Mouse (Mus musculus) hindbrain, embryonic 12.5 days (tissue): ENCODE data around the gene Thada. TPM values are rescaled to one million over a fixed set of nuclear protein-coding genes. Genes with fewer than 3 reads are reported as not detected.

ENCODE experiments used
- ATAC-seq: fragments of 200-750 bp; cut with Nextera tagmentation; 2 replicates; pipeline ENCODE4 v1.8.0; 2017; ENCODE audit warnings: moderate TSS enrichment; ENCODE audit not compliant: low FRiP score
- H3K27ac ChIP-seq: fragments of 300-500 bp; sonication (generic); 2 replicates; pipeline ENCODE4 v1.5.1; 2016; ENCODE audit warnings: mild to moderate bottlenecking
- H3K27me3 ChIP-seq: fragments of 300-500 bp; sonication (generic); 2 replicates; pipeline ENCODE4 v1.6.1; 2016; ENCODE audit warnings: mild to moderate bottlenecking
- H3K36me3 ChIP-seq: fragments of 300-500 bp; sonication (generic); 2 replicates; pipeline ENCODE4 v1.6.1; 2016; ENCODE audit warnings: mild to moderate bottlenecking
- H3K4me1 ChIP-seq: fragments of 300-500 bp; sonication (generic); 2 replicates; pipeline ENCODE4 v1.6.1; 2016
- H3K4me2 ChIP-seq: fragments of 300-500 bp; sonication (generic); replicated peaks from 2 replicates; pipeline ENCODE4 v1.6.1; 2016; ENCODE audit warnings: mild to moderate bottlenecking
- H3K4me3 ChIP-seq: fragments of 300-500 bp; sonication (generic); 2 replicates; pipeline ENCODE4 v1.5.1; 2016; ENCODE audit warnings: mild to moderate bottlenecking
- H3K9ac ChIP-seq: fragments of 300-500 bp; sonication (generic); 2 replicates; pipeline ENCODE4 v1.6.1; 2016; ENCODE audit warnings: mild to moderate bottlenecking, moderate library complexity
- H3K9me3 ChIP-seq: fragments of 300-500 bp; sonication (generic); replicated peaks from 2 replicates; pipeline ENCODE4 v1.6.1; 2016; ENCODE audit warnings: mild to moderate bottlenecking
- WGBS: fragments of 180-500 bp; shearing (Covaris S2); methylation state at CpG from one replicate; pipeline ENCODE4 v1.1.7; 2016; 5-methylcytosine and 5-hydroxymethylcytosine counted together
- polyA plus RNA-seq: library from polyadenylated mRNA; unstranded; fragments of >200 nt; fragmentation: Nextera tagmentation; extraction: Ambion mirVana; gene quantifications from 2 replicates; pipeline ENCODE4 v1.2.1, GENCODE M21; 2016

Thada gene
- polyA plus RNA-seq, 1 experiment from 2014 or later: 9.9 TPM

- ATAC-seq: no peak
- Histone ChIP-seq H3K9ac (no peak overlapping the region), H3K27me3 (no peaks in the 10 kb centered on the region), H3K36me3 (no peaks in the 10 kb centered on the region), H3K4me1 (peaks cover 29% of the 10 kb centered on the region), H3K9me3 (no peaks in the 10 kb centered on the region), H3K4me2 (no peak overlapping the region), H3K27ac (peak overlapping the region; percentile 67), H3K4me3 (no peak overlapping the region)
- 66% methylated on average over 9 of the region's 9 CpGs for WGBS
Observed at GRCm38 (mm10) chr17:84365006-84365716, 100.8 kb downstream of the Thada start.

GRCm38 (mm10) chr17:84363444-84363843, 102.6 kb downstream of the Thada start:
- WGBS: 33% methylated on average over 2 of the region's 2 CpGs
- Histone ChIP-seq H3K4me2 (no peak overlapping the region), H3K9me3 (no peaks in the 10 kb centered on the region), H3K4me1 (peaks cover 29% of the 10 kb centered on the region), H3K36me3 (no peaks in the 10 kb centered on the region), H3K4me3 (no peak overlapping the region), H3K27me3 (no peaks in the 10 kb centered on the region), H3K9ac (no peak overlapping the region), H3K27ac (peak overlapping the region; percentile 67)
- no peak for ATAC-seq

GRCm38 (mm10) chr17:84362581-84363286, 103.3 kb downstream of the Thada start:
- no peak for ATAC-seq
- no peak overlapping the region for H3K9ac ChIP-seq
- no peaks in the 10 kb centered on the region for H3K36me3 ChIP-seq
- 72% methylated on average over 13 of the region's 13 CpGs for WGBS
- peaks cover 29% of the 10 kb centered on the region for H3K4me1 ChIP-seq
- H3K27me3 ChIP-seq: no peaks in the 10 kb centered on the region
- H3K4me3 ChIP-seq: no peak overlapping the region
- H3K27ac ChIP-seq: no peak overlapping the region; the same call in 1 of the 2 replicates
- no peak overlapping the region for H3K4me2 ChIP-seq
- H3K9me3 ChIP-seq: no peaks in the 10 kb centered on the region

- WGBS: 100% methylated on average over 1 of the region's 1 CpGs
- no peak overlapping the region for H3K27ac ChIP-seq
Observed at GRCm38 (mm10) chr17:84361006-84361405, 105.0 kb downstream of the Thada start.

GRCm38 (mm10) chr17:84359810-84360209, 106.2 kb downstream of the Thada start:
- ATAC-seq: no peak
- H3K27ac ChIP-seq: no peak overlapping the region
- H3K36me3 ChIP-seq: peaks cover 2% of the 10 kb centered on the region; the same call in 1 of the 2 replicates
- H3K9me3 ChIP-seq: no peaks in the 10 kb centered on the region
- 85% methylated on average over 7 of the region's 7 CpGs for WGBS
- H3K27me3 ChIP-seq: no peaks in the 10 kb centered on the region
- H3K4me3 ChIP-seq: no peak overlapping the region
- H3K9ac ChIP-seq: no peak overlapping the region
- no peak overlapping the region for H3K4me2 ChIP-seq
- peaks cover 18% of the 10 kb centered on the region for H3K4me1 ChIP-seq

More at GRCm38 (mm10) chr17:84361006-84361405, 105.0 kb downstream of the Thada start:
- Histone ChIP-seq H3K36me3 (0 out of 2 replicates have a peak, but pooled peaks cover 1% of the 10 kb centered on the region), H3K27me3 (no peaks in the 10 kb centered on the region), H3K4me3 (no peak overlapping the region), H3K4me1 (peaks cover 29% of the 10 kb centered on the region), H3K4me2 (no peak overlapping the region), H3K9me3 (no peaks in the 10 kb centered on the region), H3K9ac (no peak overlapping the region)
- ATAC-seq: no peak

GRCm38 (mm10) chr17:84358951-84359644, 106.9 kb downstream of the Thada start:
- no peak overlapping the region for H3K9ac ChIP-seq
- H3K4me2 ChIP-seq: no peak overlapping the region
- H3K36me3 ChIP-seq: peaks cover 5% of the 10 kb centered on the region; the same call in 1 of the 2 replicates

GRCm38 (mm10) chr17:84357776-84358175, 108.2 kb downstream of the Thada start:
- no peak for ATAC-seq
- H3K9ac ChIP-seq: no peak overlapping the region
- no peaks in the 10 kb centered on the region for H3K27me3 ChIP-seq
- no peak overlapping the region for H3K27ac ChIP-seq
- H3K36me3 ChIP-seq: peaks cover 5% of the 10 kb centered on the region; the same call in 1 of the 2 replicates
- 93% methylated on average over 8 of the region's 8 CpGs for WGBS
- no peak overlapping the region for H3K4me3 ChIP-seq
- H3K4me1 ChIP-seq: no peaks in the 10 kb centered on the region
- no peaks in the 10 kb centered on the region for H3K9me3 ChIP-seq
- no peak overlapping the region for H3K4me2 ChIP-seq

More at GRCm38 (mm10) chr17:84358951-84359644, 106.9 kb downstream of the Thada start:
- Histone ChIP-seq H3K27me3 (no peaks in the 10 kb centered on the region), H3K9me3 (no peaks in the 10 kb centered on the region), H3K27ac (no peak overlapping the region), H3K4me1 (peaks cover 11% of the 10 kb centered on the region), H3K4me3 (no peak overlapping the region)
- WGBS: 92% methylated on average over 10 of the region's 10 CpGs
- ATAC-seq: no peak

- Histone ChIP-seq H3K36me3 (peaks cover 5% of the 10 kb centered on the region; the same call in 1 of the 2 replicates), H3K27ac (no peak overlapping the region), H3K9ac (no peak overlapping the region), H3K27me3 (no peaks in the 10 kb centered on the region), H3K4me1 (peaks cover 7% of the 10 kb centered on the region), H3K9me3 (no peaks in the 10 kb centered on the region), H3K4me3 (no peak overlapping the region), H3K4me2 (no peak overlapping the region)
- ATAC-seq: no peak
- WGBS: 88% methylated on average over 8 of the region's 8 CpGs
Observed at GRCm38 (mm10) chr17:84356056-84356887, 109.7 kb downstream of the Thada start.

- Histone ChIP-seq H3K4me1 (peaks cover 12% of the 10 kb centered on the region), H3K4me3 (no peak overlapping the region), H3K36me3 (peaks cover 5% of the 10 kb centered on the region; the same call in 1 of the 2 replicates), H3K4me2 (no peak overlapping the region), H3K9me3 (no peaks in the 10 kb centered on the region), H3K9ac (no peak overlapping the region), H3K27me3 (no peaks in the 10 kb centered on the region), H3K27ac (no peak overlapping the region)
- no peak for ATAC-seq
- 86% methylated on average over 3 of the region's 3 CpGs for WGBS
Observed at GRCm38 (mm10) chr17:84355006-84355405, 111.0 kb downstream of the Thada start.

- H3K4me1 ChIP-seq: peaks cover 12% of the 10 kb centered on the region
Observed at GRCm38 (mm10) chr17:84353902-84354311, 112.1 kb downstream of the Thada start.

GRCm38 (mm10) chr17:84353224-84353901, 112.6 kb downstream of the Thada start:
- H3K36me3 ChIP-seq: peaks cover 5% of the 10 kb centered on the region; the same call in 1 of the 2 replicates
- H3K4me2 ChIP-seq: no peak overlapping the region
- peaks cover 12% of the 10 kb centered on the region for H3K4me1 ChIP-seq
- no peak for ATAC-seq
- 88% methylated on average over 3 of the region's 3 CpGs for WGBS
- no peaks in the 10 kb centered on the region for H3K27me3 ChIP-seq
- H3K27ac ChIP-seq: no peak overlapping the region
- no peaks in the 10 kb centered on the region for H3K9me3 ChIP-seq
- H3K4me3 ChIP-seq: no peak overlapping the region
- H3K9ac ChIP-seq: no peak overlapping the region

More at GRCm38 (mm10) chr17:84353902-84354311, 112.1 kb downstream of the Thada start:
- Histone ChIP-seq H3K9ac (no peak overlapping the region), H3K4me2 (no peak overlapping the region), H3K9me3 (no peaks in the 10 kb centered on the region), H3K27me3 (no peaks in the 10 kb centered on the region), H3K36me3 (peaks cover 5% of the 10 kb centered on the region; the same call in 1 of the 2 replicates), H3K4me3 (no peak overlapping the region), H3K27ac (no peak overlapping the region)
- ATAC-seq: no peak
- 88% methylated on average over 5 of the region's 5 CpGs for WGBS
